8 mouse cellular contexts compared by ENCODE assay signal in genomic region chr3:131565257-131565610, GRCm38 (mm10). TPM values are rescaled to one million over a fixed set of nuclear protein-coding genes. Genes with fewer than 3 reads are reported as not detected.
A peak's percentile ranks its signal among the peaks of the same experiment; 100 is the strongest.
DNase-seq lines count a peak whose midpoint lies in the region; ATAC-seq and TF ChIP-seq lines count a peak whose summit lies in the region.

No protein-coding gene starts in this region.

- H3K27me3 ChIP-seq in heart, embryonic 14.5 days (ENCODE audit: control insufficient read depth, insufficient read depth, low read length), result no peaks in the 10 kb centered on the region
- H3K27me3 ChIP-seq in E14TG2a.4 (ENCODE audit: insufficient read depth, low read length), result peaks cover 8% of the 10 kb centered on the region; the same call in 1 of the 2 replicates
- H3K27me3 ChIP-seq in intestine, embryonic 14.5 days (replicated peaks; ENCODE audit: control insufficient read depth, insufficient read depth, low read length), result no peaks in the 10 kb centered on the region
- no peaks in the 10 kb centered on the region for H3K27me3 ChIP-seq in midbrain, embryonic 12.5 days

- WGBS in heart, embryonic 14.5 days, result 2% methylated on average over 9 of the region's 9 CpGs
- WGBS in intestine, embryonic 14.5 days, result under 1% methylated on average over 9 of the region's 9 CpGs
- WGBS in midbrain, embryonic 12.5 days, result 3% methylated on average over 9 of the region's 9 CpGs

- peak overlapping the region; percentile 68 to 90 for H3K4me3 ChIP-seq in heart, embryonic 14.5 days (ENCODE audit: control insufficient read depth in 1 of 2, insufficient read depth in 1 of 2, low read depth in 1 of 2, low read length in 2 of 2)
- H3K4me3 ChIP-seq in E14TG2a.4 (replicated peaks; ENCODE audit: low read length), result peak overlapping the region; percentile 91
- H3K4me3 ChIP-seq in intestine, embryonic 14.5 days (ENCODE audit: low read depth, low read length), result peak overlapping the region; percentile 85
- peak overlapping the region; percentile 59 for H3K4me3 ChIP-seq in midbrain, embryonic 12.5 days

- H3K27ac ChIP-seq in heart, embryonic 14.5 days (replicated peaks in 1 of 2; ENCODE audit: control insufficient read depth in 1 of 2, insufficient read depth in 1 of 2, low read depth in 2 of 2, low read length in 2 of 2), result peak overlapping the region; percentile 87 to 89
- peak overlapping the region; percentile 93 for H3K27ac ChIP-seq in intestine, embryonic 14.5 days (ENCODE audit: low read depth)
- peak overlapping the region; percentile 86 for H3K27ac ChIP-seq in midbrain, embryonic 12.5 days (replicated peaks)

- no peaks in the 10 kb centered on the region for H3K9me3 ChIP-seq in heart, embryonic 14.5 days (ENCODE audit: control insufficient read depth, low read length)
- H3K9me3 ChIP-seq in E14TG2a.4 (ENCODE audit: low read length), result no peaks in the 10 kb centered on the region
- H3K9me3 ChIP-seq in intestine, embryonic 14.5 days (ENCODE audit: control insufficient read depth, low read length), result no peaks in the 10 kb centered on the region
- H3K9me3 ChIP-seq in midbrain, embryonic 12.5 days, result no peaks in the 10 kb centered on the region

- H3K36me3 ChIP-seq in heart, embryonic 14.5 days (ENCODE audit: control insufficient read depth, insufficient read depth, low read length), result no peaks in the 10 kb centered on the region
- H3K36me3 ChIP-seq in E14TG2a.4 (ENCODE audit: insufficient read depth, low read length), result no peaks in the 10 kb centered on the region
- H3K36me3 ChIP-seq in intestine, embryonic 14.5 days (ENCODE audit: control insufficient read depth, insufficient read depth, low read length), result 0 out of 2 replicates have a peak, but pooled peaks cover 6% of the 10 kb centered on the region
- H3K36me3 ChIP-seq in midbrain, embryonic 12.5 days, result no peaks in the 10 kb centered on the region

- peak overlapping the region; percentile 70 for H3K4me2 ChIP-seq in heart, embryonic 14.5 days (ENCODE audit: low read length)
- peak overlapping the region; percentile 66 for H3K4me2 ChIP-seq in intestine, embryonic 14.5 days (ENCODE audit: low read length)
- H3K4me2 ChIP-seq in midbrain, embryonic 12.5 days (replicated peaks), result peak overlapping the region; percentile 60

- DNase-seq in heart, adult 11 months, result no peak
- DNase-seq in cerebellum, postnatal 14 days, result peak; percentile 63 to 66
- DNase-seq in intestine, embryonic 14.5 days (ENCODE audit: low spot score), result no peak
- DNase-seq in urinary bladder, adult 2 months (ENCODE audit: low spot score), result no peak
- DNase-seq in gastrocnemius, adult 8-10 months (ENCODE audit: low spot score in 2 of 2), result no peak

- peaks cover 10 to 18% of the 10 kb centered on the region in 2 experiments for H3K4me1 ChIP-seq in heart, embryonic 14.5 days (ENCODE audit: control insufficient read depth in 2 of 2, insufficient read depth in 2 of 2, low read length in 2 of 2)
- H3K4me1 ChIP-seq in E14TG2a.4 (replicated peaks; ENCODE audit: low read depth, low read length), result peaks cover 18% of the 10 kb centered on the region
- H3K4me1 ChIP-seq in intestine, embryonic 14.5 days (replicated peaks; ENCODE audit: control insufficient read depth, insufficient read depth, low read length), result peaks cover 18% of the 10 kb centered on the region
- peaks cover 15% of the 10 kb centered on the region for H3K4me1 ChIP-seq in midbrain, embryonic 12.5 days

- H3K9ac ChIP-seq in heart, embryonic 14.5 days (ENCODE audit: low read length), result peak overlapping the region; percentile 84
- H3K9ac ChIP-seq in intestine, embryonic 14.5 days (ENCODE audit: low read length), result peak overlapping the region; percentile 88
- peak overlapping the region; percentile 82 for H3K9ac ChIP-seq in midbrain, embryonic 12.5 days (replicated peaks)

- no peak for TF ChIP-seq CTCF in E14TG2a.4 (conservative IDR thresholded peaks at IDR 0.05; ENCODE audit: low read length)

- no peak for ATAC-seq in heart, embryonic 14.5 days (ENCODE audit: insufficient number of reproducible peaks, insufficient read depth, low FRiP score, low read depth)
- ATAC-seq in intestine, embryonic 14.5 days (replicated peaks; ENCODE audit: low FRiP score, low TSS enrichment, low read depth), result no peak
- ATAC-seq in midbrain, embryonic 12.5 days (ENCODE audit: low FRiP score, low read depth), result no peak

RNA-seq across cellular contexts. Expression of gene Papss1, which starts 0.7 kb away (rescaled TPM):
- polyA plus RNA-seq in heart, embryonic 14.5 days (2014; fragmentation: Nextera tagmentation; extraction: Ambion mirVana), result 38.2 and 41.9 TPM in 2 replicates
- polyA plus RNA-seq in intestine, embryonic 14.5 days (2014; fragmentation: Nextera tagmentation; extraction: Ambion mirVana), result 133 and 146 TPM in 2 replicates
- 85.2 and 87.1 TPM in 2 replicates for polyA plus RNA-seq in midbrain, embryonic 12.5 days (2016; fragmentation: Nextera tagmentation; extraction: Ambion mirVana)
- 42.1 and 45.7 TPM in 2 replicates for polyA plus RNA-seq in urinary bladder, adult 2 months (2012; rRNA removed)
- total RNA-seq in gastrocnemius, adult 8-10 months (2022), result 1 to 10 TPM; 2.8 to 4.0 (median 3.8) TPM

Comparison
In these comparisons a context has a peak if more than half of its experiments do, and no peak if none do; other contexts are left out.
1. DNase-seq: peak in cerebellum, postnatal 14 days (2 of 2); none in heart, adult 11 months (single experiment), intestine, embryonic 14.5 days (single experiment), urinary bladder, adult 2 months (single experiment) and gastrocnemius, adult 8-10 months (0 of 2).
2. Peak in every context shown above with its lines, with median percentiles within 50 percentile points of each other: H3K27ac ChIP-seq, H3K4me2 ChIP-seq, H3K4me3 ChIP-seq and H3K9ac ChIP-seq.